Mouse (Mus musculus): ENCODE measurements around the gene Prkce.

GRCm38 (mm10) chr17:86283741-86284140, 116.2 kb downstream of the Prkce start:
- TF ChIP-seq EP300 (IDR thresholded peaks at IDR 0.05; ENCODE audit: low read depth) = no peak
- TF ChIP-seq CTCF (IDR thresholded peaks at IDR 0.05; ENCODE audit: low read depth) = no peak
